Mouse (Mus musculus) MEL (cell line): ENCODE results near the gene Casc3. TPM values are rescaled to one million over a fixed set of nuclear protein-coding genes. Genes with fewer than 3 reads are reported as not detected.
"Not testable (repeated sequence)": the region's sequence is repeated elsewhere in the genome, so short reads cannot be mapped to it uniquely, and the experiment has no call there.

ENCODE experiments used
- DNase-seq: peaks from one replicate; pipeline ENCODE4 v3.0.0; 2011; ENCODE audit warnings: low read depth, low spot score
- H3K27ac ChIP-seq: 2 replicates; pipeline ENCODE4 v1.5.1; 2012; ENCODE audit warnings: low read depth, mild to moderate bottlenecking, control low read depth, low read length, moderate library complexity; ENCODE audit not compliant: control insufficient read depth
- H3K27me3 ChIP-seq, 2 experiments: fragments of 150-350 bp in 1 of 2; sonication (generic) in 1 of 2; 2 replicates each; pipeline ENCODE4 v1.6.1; 2012; ENCODE audit warnings: low read length in 2 of 2, mild to moderate bottlenecking in 2 of 2, improper control_type of control experiment in 1 of 2, moderate library complexity in 1 of 2; ENCODE audit not compliant: insufficient read depth in 2 of 2, control insufficient read depth in 1 of 2
- H3K36me3 ChIP-seq, 2 experiments: 2 replicates each; pipeline ENCODE4 v1.6.1; 2012 to 2014; ENCODE audit warnings: low read length in 2 of 2, improper control_type of control experiment in 1 of 2, inconsistent platforms in 1 of 2, mild to moderate bottlenecking in 1 of 2; ENCODE audit not compliant: insufficient read depth in 2 of 2, control insufficient read depth in 1 of 2
- H3K4me1 ChIP-seq, 2 experiments: fragments of 150-350 bp in 1 of 2; sonication (generic) in 1 of 2; 2 replicates each; pipeline ENCODE4 v1.6.1; 2012; ENCODE audit warnings: low read length in 2 of 2, improper control_type of control experiment in 1 of 2, mild to moderate bottlenecking in 1 of 2; ENCODE audit not compliant: insufficient read depth in 2 of 2, control insufficient read depth in 1 of 2
- H3K4me3 ChIP-seq, 2 experiments: fragments of 150-350 bp in 1 of 2; sonication (generic) in 1 of 2; 2 replicates each; pipeline ENCODE4 v1.5.1; 2012; ENCODE audit warnings: low read depth in 2 of 2, low read length in 2 of 2, mild to moderate bottlenecking in 2 of 2, moderate library complexity in 2 of 2, control low read depth in 1 of 2, improper control_type of control experiment in 1 of 2; ENCODE audit not compliant: control insufficient read depth in 1 of 2, insufficient read depth in 1 of 2
- H3K79me2 ChIP-seq: 2 replicates; pipeline ENCODE4 v1.6.1; 2012; ENCODE audit warnings: mild to moderate bottlenecking, low read length, moderate library complexity; ENCODE audit not compliant: control insufficient read depth, poor library complexity, insufficient read depth
- H3K9ac ChIP-seq: 2 replicates; pipeline ENCODE4 v1.6.1; 2012; ENCODE audit warnings: low read depth, mild to moderate bottlenecking, control low read depth, low read length, moderate library complexity; ENCODE audit not compliant: control insufficient read depth, poor library complexity, severe bottlenecking
- H3K9me3 ChIP-seq: fragments of 150-350 bp; sonication (generic); replicated peaks from 2 replicates; pipeline ENCODE4 v1.6.1; 2012; ENCODE audit warnings: mild to moderate bottlenecking, low read length, improper control_type of control experiment, moderate library complexity; ENCODE audit not compliant: insufficient read depth
- BHLHE40 ChIP-seq: IDR thresholded peaks from 2 replicates; pipeline ENCODE4 v1.6.1; 2012; ENCODE audit warnings: low read depth, mild to moderate bottlenecking, inconsistent platforms, low read length, improper control_type of control experiment, borderline replicate concordance
- CHD2 ChIP-seq: IDR thresholded peaks from 2 replicates; pipeline ENCODE4 v1.6.1; 2011; ENCODE audit warnings: low read length, improper control_type of control experiment
- E2F4 ChIP-seq: IDR thresholded peaks from 2 replicates; pipeline ENCODE4 v1.6.1; 2011; ENCODE audit warnings: low read depth, low read length, improper control_type of control experiment, borderline replicate concordance
- ELF1 ChIP-seq: IDR thresholded peaks from 2 replicates; pipeline ENCODE4 v1.6.1; 2014; ENCODE audit warnings: low read depth, mild to moderate bottlenecking, inconsistent platforms, low read length, improper control_type of control experiment, moderate library complexity
- EP300 ChIP-seq, 2 experiments: IDR thresholded peaks; 2 replicates each; pipeline ENCODE4 v1.6.1; 2011; ENCODE audit warnings: improper control_type of control experiment in 2 of 2, low read length in 2 of 2, low read depth in 1 of 2, mild to moderate bottlenecking in 1 of 2
- ETS1 ChIP-seq: IDR thresholded peaks from 2 replicates; pipeline ENCODE4 v1.6.1; 2012; ENCODE audit warnings: low read depth, mild to moderate bottlenecking, inconsistent platforms, low read length, improper control_type of control experiment, moderate library complexity
- HCFC1 ChIP-seq: IDR thresholded peaks from 2 replicates; pipeline ENCODE4 v1.6.1; 2012; ENCODE audit warnings: low read depth, mild to moderate bottlenecking, inconsistent platforms, low read length, improper control_type of control experiment, moderate library complexity
- JUND ChIP-seq: IDR thresholded peaks from 2 replicates; pipeline ENCODE4 v1.6.1; 2011; ENCODE audit warnings: low read depth, mild to moderate bottlenecking, improper control_type of control experiment, low read length
- MAFK ChIP-seq: IDR thresholded peaks from 2 replicates; pipeline ENCODE4 v1.6.1; 2011; ENCODE audit warnings: low read depth, mild to moderate bottlenecking, low read length, improper control_type of control experiment, borderline replicate concordance
- MAZ ChIP-seq: IDR thresholded peaks from 2 replicates; pipeline ENCODE4 v1.6.1; 2012; ENCODE audit warnings: low read depth, mild to moderate bottlenecking, inconsistent platforms, low read length, improper control_type of control experiment
- MEF2A ChIP-seq: IDR thresholded peaks from 2 replicates; pipeline ENCODE4 v1.6.1; 2014; ENCODE audit warnings: low read depth, mild to moderate bottlenecking, inconsistent platforms, low read length, improper control_type of control experiment; ENCODE audit not compliant: poor library complexity, insufficient replicate concordance, severe bottlenecking; ENCODE audit errors: extremely low read depth
- MXI1 ChIP-seq: IDR thresholded peaks from 2 replicates; pipeline ENCODE4 v1.6.1; 2011; ENCODE audit warnings: mild to moderate bottlenecking, low read depth, low read length, improper control_type of control experiment
- NELFE ChIP-seq: IDR thresholded peaks from 2 replicates; pipeline ENCODE4 v1.6.1; 2011; ENCODE audit warnings: low read depth, low read length, improper control_type of control experiment
- NRF1 ChIP-seq: IDR thresholded peaks from 2 replicates; pipeline ENCODE4 v1.6.1; 2014; ENCODE audit warnings: low read depth, mild to moderate bottlenecking, inconsistent platforms, low read length, improper control_type of control experiment, moderate library complexity; ENCODE audit not compliant: poor library complexity, insufficient read depth, severe bottlenecking
- RCOR1 ChIP-seq: IDR thresholded peaks from 2 replicates; pipeline ENCODE4 v1.6.1; 2012; ENCODE audit warnings: low read depth, mild to moderate bottlenecking, inconsistent platforms, low read length, improper control_type of control experiment
- SIN3A ChIP-seq: IDR thresholded peaks from 2 replicates; pipeline ENCODE4 v1.6.1; 2012; ENCODE audit warnings: low read length, improper control_type of control experiment, inconsistent platforms
- SMC3 ChIP-seq: IDR thresholded peaks from 2 replicates; pipeline ENCODE4 v1.6.1; 2011; ENCODE audit warnings: low read depth, low read length, improper control_type of control experiment
- TAL1 ChIP-seq: IDR thresholded peaks from 2 replicates; pipeline ENCODE4 v1.6.1; 2012; ENCODE audit warnings: mild to moderate bottlenecking, inconsistent platforms, low read length, moderate library complexity, mixed read lengths
- TBP ChIP-seq: IDR thresholded peaks from 2 replicates; pipeline ENCODE4 v1.8.0; 2011; ENCODE audit warnings: low read depth, low read length, improper control_type of control experiment
- TCF12 ChIP-seq: IDR thresholded peaks from 2 replicates; pipeline ENCODE4 v1.6.1; 2014; ENCODE audit warnings: low read depth, mild to moderate bottlenecking, inconsistent platforms, low read length, improper control_type of control experiment, moderate library complexity
- USF1 ChIP-seq: IDR thresholded peaks from 2 replicates; pipeline ENCODE4 v1.6.1; 2014; ENCODE audit warnings: low read depth, mild to moderate bottlenecking, inconsistent platforms, low read length, improper control_type of control experiment, moderate library complexity
- ZC3H11A ChIP-seq: IDR thresholded peaks from 2 replicates; pipeline ENCODE4 v1.6.1; 2012; ENCODE audit warnings: low read depth, mild to moderate bottlenecking, inconsistent platforms, low read length, improper control_type of control experiment
- ZKSCAN1 ChIP-seq: IDR thresholded peaks from 2 replicates; pipeline ENCODE4 v1.6.1; 2012; ENCODE audit warnings: low read depth, mild to moderate bottlenecking, inconsistent platforms, low read length, improper control_type of control experiment, moderate library complexity
- ZMIZ1 ChIP-seq: IDR thresholded peaks from 2 replicates; pipeline ENCODE4 v1.6.1; 2012; ENCODE audit warnings: low read depth, mild to moderate bottlenecking, inconsistent platforms, low read length, improper control_type of control experiment, moderate library complexity
- polyA plus RNA-seq, 2 experiments: library from polyadenylated mRNA; stranded (reverse) in 1 of 2; unstranded in 1 of 2; fragments of >175 nt in 1 of 2; fragments of >200 nt in 1 of 2; gene quantifications; 2 replicates each; pipeline versions ENCODE4 v1.2.1 to v1.2.4; 2012; ENCODE audit warnings: low replicate concordance in 2 of 2, low read depth in 1 of 2; ENCODE audit not compliant: insufficient read length in 2 of 2, insufficient read depth in 1 of 2, missing spikeins in 1 of 2
- total RNA-seq: library from RNA; depleted of rRNA; stranded (reverse); fragments of 300-350 nt; gene quantifications from 2 replicates; pipeline ENCODE4 v1.2.3, GENCODE M21; 2012

Gene Casc3
- total and polyA plus RNA-seq, 3 experiments = 18.2 to 61.0 (median 58.6) TPM

DNA sequence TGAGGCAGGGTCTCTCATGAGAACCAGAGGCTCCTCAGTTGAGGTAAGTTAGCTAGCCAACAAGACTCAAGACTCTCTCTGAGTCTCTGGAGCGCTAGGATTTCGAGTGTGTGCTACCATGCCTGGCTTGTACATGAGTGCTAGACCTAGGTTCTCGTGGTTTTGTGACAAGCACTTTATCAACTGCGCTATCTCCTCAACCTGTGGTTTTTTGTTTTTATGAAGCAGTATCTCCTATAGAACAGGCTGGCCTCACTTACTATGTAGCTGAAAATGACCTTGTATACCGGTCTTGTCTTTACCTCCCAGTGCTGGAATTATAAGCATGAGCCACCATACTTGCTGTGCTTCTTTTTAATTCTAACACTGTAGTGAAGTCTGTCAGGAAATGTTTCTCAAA lies 16.3 kb downstream of the Casc3 start (continued):
- TF ChIP-seq USF1 = no peak

DNA sequence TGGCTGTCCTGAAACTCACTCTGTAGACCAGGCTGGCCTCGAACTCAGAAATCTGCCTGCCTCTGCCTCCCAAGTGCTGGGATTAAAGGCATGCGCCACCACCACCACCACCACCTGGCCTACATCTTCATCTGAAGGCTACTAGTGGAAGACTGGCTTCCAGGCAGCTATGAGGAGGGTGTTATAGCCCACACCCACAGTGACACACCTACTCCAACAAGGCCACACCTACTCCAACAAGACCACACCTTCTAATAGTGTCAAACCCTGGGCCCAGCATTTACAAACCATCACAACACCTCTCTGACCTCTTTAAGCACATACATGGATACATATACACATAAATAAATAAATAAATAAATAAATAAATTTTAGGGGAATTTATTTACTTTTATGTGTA lies 21.4 kb downstream of the Casc3 start:
- Histone ChIP-seq H3K36me3 (peaks cover 19 to 73% of the 10 kb centered on the region in 2 experiments), H3K79me2 (peaks cover 22% of the 10 kb centered on the region)
- not testable (repeated sequence) for H3K27me3 ChIP-seq, H3K27ac ChIP-seq, H3K4me3 ChIP-seq, H3K4me1 ChIP-seq, DNase-seq, H3K9me3 ChIP-seq, H3K9ac ChIP-seq

DNA sequence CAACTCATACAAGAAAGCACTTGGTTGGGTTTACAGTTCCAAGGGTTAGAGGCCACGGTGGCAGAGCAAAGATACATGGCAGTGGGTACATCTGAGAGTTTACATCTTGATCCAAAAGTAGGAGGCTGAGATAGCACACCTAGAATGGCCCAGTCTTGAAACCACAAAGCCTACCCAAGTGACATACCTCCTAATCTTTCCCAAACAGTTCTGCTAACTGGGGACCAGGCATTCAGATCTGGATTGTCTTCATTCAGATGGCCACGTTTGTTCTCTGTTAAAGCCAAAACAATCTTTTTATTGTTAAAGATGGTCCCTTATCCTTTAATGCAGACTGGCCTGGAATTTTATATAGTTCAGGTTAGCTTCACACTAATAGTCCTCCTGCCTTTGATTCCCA lies 23.2 kb downstream of the Casc3 start:
- Histone ChIP-seq H3K36me3 (peaks cover 12 to 70% of the 10 kb centered on the region in 2 experiments), H3K4me3 (no peak overlapping the region), H3K79me2 (peaks cover 16% of the 10 kb centered on the region), H3K27me3 (no peaks in the 10 kb centered on the region), H3K27ac (peak overlapping the region; percentile 36; the same call in 1 of the 2 replicates), H3K9ac (no peak overlapping the region), H3K9me3 (no peaks in the 10 kb centered on the region), H3K4me1 (peaks cover 0 to 4% of the 10 kb centered on the region in 2 experiments; a peak in 3 of 4 replicates)
- DNase-seq = peak; percentile 64
- no peak for TF ChIP-seq ZKSCAN1
- no peak for TF ChIP-seq ELF1
- no peak for TF ChIP-seq MXI1
- no peak for TF ChIP-seq JUND
- no peak for TF ChIP-seq MAFK
- no peak for TF ChIP-seq E2F4
- no peak for TF ChIP-seq MEF2A
- peak; percentile 55; the same call in 1 of the 2 replicates for TF ChIP-seq ETS1
- TF ChIP-seq EP300 (IDR thresholded peaks at IDR 0.05; ENCODE audit: low read depth in 1 of 2, low read length in 2 of 2) = peak; percentile 58 to 65
- peak; percentile 71 for TF ChIP-seq TAL1
- no peak for TF ChIP-seq NRF1
- TF ChIP-seq BHLHE40 = 0 out of 2 replicates have a peak, but pooled peaks have one; percentile 20
- TF ChIP-seq HCFC1 = no peak
- TF ChIP-seq RCOR1 = peak; percentile 54; the same call in 1 of the 2 replicates
- TF ChIP-seq ZC3H11A = no peak
- TF ChIP-seq SIN3A = 0 out of 2 replicates have a peak, but pooled peaks have one; percentile 29
- TF ChIP-seq MAZ = no peak
- TF ChIP-seq CHD2 = no peak
- no peak for TF ChIP-seq ZMIZ1
- TF ChIP-seq NELFE = no peak
- no peak for TF ChIP-seq TBP
- peak; percentile 72; the same call in 1 of the 2 replicates for TF ChIP-seq TCF12
- no peak for TF ChIP-seq SMC3
